Mouse (Mus musculus): ENCODE measurements around the gene Tfcp2l1.
A peak's percentile ranks its signal among the peaks of the same experiment; 100 is the strongest.

Tfcp2l1 gene

GRCm38 (mm10) chr1:118627781-118628464 lies at the start of gene Tfcp2l1:
Gene Tfcp2l1, plus strand, starts transcription at chr1:118627945.
- no peak for TF ChIP-seq GATA4 (IDR thresholded peaks at IDR 0.05; ENCODE audit: insufficient replicate concordance, low read length)

GRCm38 (mm10) chr1:118580174-118580702 lies 47.5 kb upstream of the Tfcp2l1 start:
- no peak for TF ChIP-seq GATA4 (IDR thresholded peaks at IDR 0.05; ENCODE audit: insufficient replicate concordance, low read length)

- TF ChIP-seq GATA4 (IDR thresholded peaks at IDR 0.05; ENCODE audit: insufficient replicate concordance, low read length) = no peak
These were observed 46.6 kb upstream of the Tfcp2l1 start for GRCm38 (mm10) chr1:118581179-118581578.

- no peak for TF ChIP-seq GATA4 (IDR thresholded peaks at IDR 0.05; ENCODE audit: insufficient replicate concordance, low read length)
These were observed 38.0 kb upstream of the Tfcp2l1 start for GRCm38 (mm10) chr1:118589721-118590120.

DNA sequence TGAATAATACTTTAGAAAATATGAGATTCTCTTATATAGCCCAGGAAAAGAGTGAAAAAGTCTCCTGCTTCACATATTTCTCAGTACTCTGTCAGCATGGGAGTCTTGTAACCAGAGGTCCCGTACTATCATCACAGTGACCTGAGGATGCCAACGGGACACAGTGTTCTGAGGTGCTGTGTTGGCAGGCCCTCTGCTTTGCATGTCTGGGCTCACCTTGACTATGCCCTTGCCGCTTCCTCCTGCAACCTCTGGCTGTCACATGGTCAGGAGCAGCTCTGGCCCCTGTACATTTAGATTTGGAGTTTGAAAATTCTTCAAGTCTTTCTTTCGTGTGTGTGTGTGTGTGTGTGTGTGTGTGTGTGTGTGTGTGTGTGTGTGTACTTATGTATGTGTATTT lies 34.8 kb upstream of the Tfcp2l1 start:
- no peak for TF ChIP-seq GATA4 (IDR thresholded peaks at IDR 0.05; ENCODE audit: insufficient replicate concordance, low read length)

DNA sequence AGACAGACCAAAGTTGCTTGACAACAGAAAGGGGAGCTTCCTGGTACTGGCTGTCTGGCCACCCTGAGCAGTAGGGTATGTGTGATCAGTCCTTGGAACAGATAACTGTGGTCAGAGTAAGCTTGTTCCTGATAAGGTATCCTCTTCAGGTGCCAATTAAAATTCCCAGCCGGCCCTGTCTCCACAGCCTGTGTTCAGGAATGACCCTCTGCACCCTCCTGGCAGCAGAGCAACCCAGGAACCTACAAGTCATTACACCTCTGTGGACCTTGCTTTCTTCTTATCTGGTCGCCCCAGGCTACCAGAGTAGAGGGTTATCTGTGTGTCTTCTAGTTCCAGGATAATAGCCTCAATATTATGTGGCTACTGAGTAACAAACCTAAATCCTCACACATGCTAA lies 32.4 kb upstream of the Tfcp2l1 start:
- peak; percentile 96 for TF ChIP-seq GATA4 (IDR thresholded peaks at IDR 0.05; ENCODE audit: insufficient replicate concordance, low read length)

DNA sequence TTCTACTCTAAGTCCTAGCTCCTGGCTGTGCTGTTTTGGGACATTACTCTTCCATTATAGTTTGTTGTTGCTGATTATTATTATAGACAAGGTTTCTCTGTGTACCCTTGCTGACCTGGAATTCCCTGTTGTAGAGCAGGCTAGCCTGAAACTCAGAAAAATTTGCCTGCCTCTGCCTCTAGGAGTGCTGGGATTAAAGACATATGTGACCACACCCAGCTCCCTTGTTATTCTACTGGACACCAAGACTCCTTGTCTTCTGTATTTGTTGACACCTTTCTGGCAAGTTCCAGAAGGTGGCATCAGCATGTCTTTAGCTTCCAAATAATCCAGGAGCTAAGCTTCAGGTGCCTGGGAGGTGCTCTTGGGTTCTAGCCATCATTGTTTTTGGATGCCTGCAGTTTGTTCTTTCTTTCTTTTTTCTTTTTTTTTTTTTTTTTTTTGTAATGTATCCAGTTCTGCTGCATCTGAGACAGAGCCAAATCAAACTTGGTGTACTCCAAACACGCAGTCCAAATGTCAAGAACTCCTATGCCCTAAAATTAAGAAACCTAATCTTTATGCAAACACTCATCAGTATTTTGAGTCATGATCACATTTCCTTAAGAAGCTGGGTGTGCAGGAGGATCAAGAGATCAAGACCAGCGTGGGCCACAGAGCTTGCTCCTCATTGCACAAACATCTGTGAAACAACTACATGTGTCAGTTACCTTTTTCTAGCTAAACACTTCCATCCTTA lies 30.1 kb upstream of the Tfcp2l1 start:
- TF ChIP-seq GATA4 (IDR thresholded peaks at IDR 0.05; ENCODE audit: insufficient replicate concordance, low read length) = no peak

DNA sequence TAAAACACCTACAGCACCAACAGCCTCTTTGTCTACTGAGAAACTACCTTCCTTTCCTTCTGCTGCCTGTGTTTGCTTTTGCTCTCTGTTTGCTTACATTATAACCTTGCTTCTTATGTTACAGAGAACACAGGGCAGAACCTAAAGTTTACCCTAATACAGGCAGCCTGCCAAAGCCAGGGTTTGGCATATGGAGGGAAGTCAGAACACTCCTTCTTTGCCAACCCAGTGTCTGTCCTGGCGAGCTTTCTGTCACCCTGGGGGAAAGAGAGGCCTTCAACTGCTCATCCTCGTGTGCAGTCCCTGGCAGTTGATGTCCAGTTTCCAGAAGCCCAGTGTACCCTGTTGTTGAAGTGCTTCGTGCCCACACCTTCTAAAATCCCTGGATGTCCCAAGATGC lies 29.4 kb upstream of the Tfcp2l1 start:
- no peak for TF ChIP-seq GATA4 (IDR thresholded peaks at IDR 0.05; ENCODE audit: insufficient replicate concordance, low read length)

GRCm38 (mm10) chr1:118613631-118614183 lies 14.0 kb upstream of the Tfcp2l1 start:
- TF ChIP-seq GATA4 (IDR thresholded peaks at IDR 0.05; ENCODE audit: insufficient replicate concordance, low read length) = no peak

DNA sequence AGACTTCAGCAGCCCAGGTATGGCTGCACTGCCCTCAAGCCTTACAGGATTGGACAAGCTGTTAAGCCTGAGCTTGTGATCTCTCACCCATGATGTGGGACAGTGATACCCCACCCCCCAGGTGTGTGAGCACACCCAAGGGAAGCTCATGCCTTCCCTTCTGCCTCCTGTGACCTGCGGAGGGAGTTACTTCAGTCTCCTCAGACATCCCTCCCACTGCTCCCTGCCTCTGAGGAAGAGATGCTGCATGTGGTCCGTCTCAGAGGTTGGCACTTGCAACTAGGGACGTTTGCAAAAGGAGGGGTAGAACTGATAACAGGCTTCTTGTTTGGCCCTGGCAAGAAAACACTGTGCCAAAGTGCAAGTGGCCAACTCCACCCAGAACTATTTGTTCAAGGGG lies 4.9 kb upstream of the Tfcp2l1 start:
- no peak for TF ChIP-seq GATA4 (IDR thresholded peaks at IDR 0.05; ENCODE audit: insufficient replicate concordance, low read length)

DNA sequence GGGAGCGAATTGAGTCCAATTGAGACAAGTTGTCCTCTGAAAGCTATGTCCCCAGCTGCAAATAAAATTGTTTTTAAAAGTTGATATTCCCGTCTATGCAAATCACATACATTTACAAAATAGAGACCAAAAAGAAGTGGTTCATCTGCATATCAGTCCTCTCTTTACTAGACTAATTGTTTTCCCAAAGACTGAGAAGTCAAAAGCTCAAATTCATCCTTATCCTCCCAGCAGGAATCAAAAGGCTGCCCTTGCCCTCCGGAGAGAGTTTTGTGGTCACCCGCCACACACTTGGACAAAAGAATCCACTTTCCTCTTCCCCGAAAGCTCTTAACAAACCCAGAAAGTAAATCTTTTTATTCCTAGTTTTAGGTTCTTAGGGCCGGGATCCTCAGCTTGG lies 2.3 kb upstream of the Tfcp2l1 start:
- no peak for TF ChIP-seq GATA4 (IDR thresholded peaks at IDR 0.05; ENCODE audit: insufficient replicate concordance, low read length)

GRCm38 (mm10) chr1:118625921-118626320 lies 1.8 kb upstream of the Tfcp2l1 start:
- no peak for TF ChIP-seq GATA4 (IDR thresholded peaks at IDR 0.05; ENCODE audit: insufficient replicate concordance, low read length)

DNA sequence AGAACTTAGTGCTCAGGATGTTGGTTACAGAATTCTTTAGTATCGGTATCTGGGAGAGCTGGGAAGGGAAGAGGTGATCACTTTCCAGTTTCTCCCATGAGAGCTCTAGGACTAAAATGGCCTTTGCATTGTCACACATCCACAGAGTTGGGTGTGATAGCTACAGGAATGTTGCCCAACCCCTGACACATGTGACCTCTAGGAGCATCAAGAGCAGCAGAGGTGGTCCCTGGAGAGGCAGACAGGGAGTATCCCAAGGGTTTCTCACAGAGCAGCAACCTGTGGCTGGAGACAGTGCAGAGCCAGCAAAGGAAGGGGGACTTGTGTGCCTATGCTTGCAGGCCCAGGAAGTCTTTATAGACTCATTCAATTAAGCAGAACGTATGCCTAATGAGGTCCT lies 1.3 kb upstream of the Tfcp2l1 start:
- TF ChIP-seq GATA4 (IDR thresholded peaks at IDR 0.05; ENCODE audit: insufficient replicate concordance, low read length) = no peak

DNA sequence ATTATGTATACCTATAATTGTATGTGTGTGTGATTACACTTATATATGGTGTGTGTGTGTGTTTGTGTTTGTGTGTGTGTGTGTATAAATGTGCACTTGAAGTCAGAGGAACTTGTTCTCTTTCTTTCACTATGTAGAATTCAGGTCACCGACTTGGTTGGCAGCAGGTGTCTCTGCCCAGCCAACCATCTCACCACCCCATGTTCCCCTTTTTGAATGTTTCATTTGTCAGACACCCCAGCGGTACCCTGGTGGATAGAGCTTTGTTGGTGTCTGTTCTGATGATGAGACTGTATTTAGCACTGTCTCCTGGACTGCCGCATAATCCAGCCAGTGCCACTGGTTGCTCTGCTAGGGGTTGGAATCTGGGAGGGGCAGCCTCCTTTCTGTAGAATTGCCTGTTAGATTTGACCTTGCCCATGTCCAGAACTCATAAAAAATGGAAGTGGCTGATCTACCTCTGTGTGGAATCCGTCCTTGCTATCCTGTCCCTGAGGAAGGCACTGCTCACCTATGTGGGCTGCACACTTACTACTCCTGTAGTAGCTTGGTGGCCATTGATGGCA lies 5.8 kb downstream of the Tfcp2l1 start:
- TF ChIP-seq GATA4 (IDR thresholded peaks at IDR 0.05; ENCODE audit: insufficient replicate concordance, low read length) = no peak

GRCm38 (mm10) chr1:118642296-118642999 lies 14.7 kb downstream of the Tfcp2l1 start:
- TF ChIP-seq GATA4 (IDR thresholded peaks at IDR 0.05; ENCODE audit: insufficient replicate concordance, low read length) = no peak

Measured in liver, adult (tissue).